Mouse (Mus musculus): Measurements from ENCODE around the gene Gm9736. TPM values are rescaled to one million over a fixed set of nuclear protein-coding genes. Genes with fewer than 3 reads are reported as not detected.
"Not testable (repeated sequence)": the region's sequence is repeated elsewhere in the genome, so short reads cannot be mapped to it uniquely, and the experiment has no call there.

Gene Gm9736
- total RNA-seq, 2 experiments from 2014 or later = not detected

DNA sequence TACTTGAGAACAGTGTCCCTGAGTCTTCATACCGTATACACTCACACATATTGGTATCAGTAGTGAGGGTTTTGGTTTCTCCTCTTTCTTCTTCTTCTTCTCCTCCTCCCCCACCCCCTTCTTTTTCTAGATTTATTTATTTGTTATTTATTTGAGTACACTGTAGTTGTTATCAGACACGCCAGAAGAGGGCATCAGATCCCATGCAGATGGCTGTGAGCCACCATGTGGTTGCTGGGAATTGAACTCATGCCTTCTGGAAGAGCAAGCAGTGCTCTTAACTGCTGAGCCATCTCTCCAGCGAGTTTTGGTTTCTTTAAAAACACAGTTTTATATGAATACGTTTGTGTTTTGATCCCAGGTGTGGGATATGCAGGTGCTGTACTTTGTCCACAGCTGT lies 22.9 kb downstream of the Gm9736 start:
- DNase-seq (ENCODE audit: low spot score in 2 of 2) = no peak

DNA sequence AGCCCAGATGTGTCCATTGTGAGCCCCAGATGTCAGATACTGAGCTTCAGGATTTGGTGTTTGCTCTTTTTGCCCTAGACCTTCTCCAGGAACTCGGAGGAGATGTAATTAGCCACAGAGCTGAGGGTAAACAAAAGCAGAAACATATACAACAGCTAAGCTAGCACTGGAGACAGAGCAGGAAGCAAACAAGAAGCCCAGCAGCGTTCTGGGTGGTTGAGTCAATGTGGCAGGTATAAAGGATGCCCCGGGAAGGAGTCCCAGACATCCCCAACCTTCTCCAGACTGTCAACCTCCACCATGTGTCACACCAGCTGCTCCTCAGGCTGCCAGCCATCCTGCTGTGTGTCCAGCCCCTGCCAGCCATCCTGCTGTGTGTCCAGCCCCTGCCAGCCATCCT lies 25.0 kb downstream of the Gm9736 start, which contains the start of gene Gm10100:
TSS of gene Gm10100 (plus strand) at position 301 of the 400 bp plus-strand sequence.
- DNase-seq (ENCODE audit: low spot score in 2 of 2) = no peak

GRCm38 (mm10) chr10:77724855-77725254 lies 26.3 kb downstream of the Gm9736 start:
- no peak for DNase-seq (ENCODE audit: low spot score in 2 of 2)

- DNase-seq (ENCODE audit: low spot score in 2 of 2) = not testable (repeated sequence)
Observed at GRCm38 (mm10) chr10:77720299-77720698, 30.9 kb downstream of the Gm9736 start, which contains the start of gene Krtap12-1. Gene Krtap12-1, plus strand, starts transcription at chr10:77720599.

DNA sequence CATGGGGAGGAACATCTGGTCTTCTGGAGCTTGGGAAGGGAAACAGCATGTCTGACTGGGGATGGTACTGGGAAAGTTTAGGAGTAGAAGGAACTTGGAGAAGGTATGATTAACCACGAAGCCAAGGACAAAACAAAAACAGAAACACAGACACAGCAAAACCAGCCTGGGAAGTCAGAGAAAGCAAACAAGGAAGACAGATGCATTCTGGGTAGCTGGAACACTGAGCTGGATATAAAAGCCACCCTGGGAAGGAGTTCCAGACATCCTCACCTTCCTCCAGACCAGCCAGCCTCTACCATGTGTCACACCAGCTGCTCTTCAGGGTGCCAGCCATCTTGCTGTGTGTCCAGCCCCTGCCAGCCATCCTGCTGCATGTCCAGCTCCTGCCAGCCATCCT lies 35.6 kb downstream of the Gm9736 start, which contains the start of gene Gm10142:
TSS of gene Gm10142 (plus strand) at position 301 of the 400 bp plus-strand sequence.
- no peak for DNase-seq (ENCODE audit: low spot score in 2 of 2)

GRCm38 (mm10) chr10:77713734-77714133 lies 37.4 kb downstream of the Gm9736 start:
- DNase-seq (ENCODE audit: low spot score in 2 of 2) = no peak

DNA sequence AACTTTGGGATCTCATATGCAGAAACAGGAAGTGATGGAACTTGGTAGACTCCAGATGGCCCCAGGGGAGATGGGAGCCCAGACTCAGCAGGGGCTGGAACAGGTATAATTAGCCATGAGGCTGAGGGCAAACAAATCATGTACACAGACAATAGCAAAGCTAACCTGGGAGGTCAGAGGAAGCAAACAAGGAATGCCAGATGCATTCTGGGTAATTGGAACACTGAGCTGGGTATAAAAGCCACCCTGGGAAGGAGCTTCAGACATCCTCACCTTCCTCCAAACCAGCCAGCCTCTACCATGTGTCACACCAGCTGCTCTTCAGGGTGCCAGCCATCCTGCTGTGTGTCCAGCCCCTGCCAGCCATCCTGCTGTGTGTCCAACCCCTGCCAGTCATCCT lies 40.0 kb downstream of the Gm9736 start, which contains the start of gene Gm10024:
TSS of gene Gm10024 (plus strand) at position 301 of the 400 bp plus-strand sequence.
- DNase-seq (ENCODE audit: low spot score in 2 of 2) = not testable (repeated sequence)

GRCm38 (mm10) chr10:77709831-77710230 lies 41.3 kb downstream of the Gm9736 start:
- no peak for DNase-seq (ENCODE audit: low spot score in 2 of 2)

DNA sequence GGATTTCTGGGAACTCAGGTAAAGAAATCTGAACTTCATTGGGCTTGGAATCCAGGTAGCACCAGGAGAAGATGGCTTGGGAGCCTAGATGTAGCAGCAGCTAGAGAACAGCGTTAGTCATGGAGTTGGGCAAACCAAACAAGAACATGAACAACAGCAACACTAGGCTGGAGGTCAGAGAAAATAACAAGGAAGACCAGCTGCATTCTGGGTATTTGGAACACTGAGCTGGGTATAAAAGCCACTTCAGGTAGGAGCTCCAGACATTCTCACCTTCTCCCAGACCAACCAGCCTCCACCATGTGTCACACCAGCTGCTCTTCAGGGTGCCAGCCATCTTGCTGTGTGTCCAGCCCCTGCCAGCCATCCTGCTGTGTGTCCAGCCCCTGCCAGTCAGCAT lies 44.8 kb downstream of the Gm9736 start, which contains the start of gene Gm10272:
TSS of gene Gm10272 (plus strand) at position 301 of the 400 bp plus-strand sequence.
- no peak for DNase-seq (ENCODE audit: low spot score in 2 of 2)

Other genes starting within 250 kb of the Gm9736 start
- 10 to 100 TPM; 23.8 to 26.0 TPM for gene Fam207a, start 235.6 kb downstream of the Gm9736 start, total RNA-seq (2021)
- gene Itgb2, start 221.1 kb downstream of the Gm9736 start, total RNA-seq (2021) = 1 to 10 TPM; 5.3 to 8.5 TPM
- gene Pttg1ip, start 169.6 kb downstream of the Gm9736 start, total RNA-seq (2021) = 100 to 1,000 TPM; 176 to 186 TPM
- 100 to 1,000 TPM; 181 to 183 TPM for gene Sumo3, start 145.3 kb downstream of the Gm9736 start, total RNA-seq (2021)
- gene Gm49325, start 145.2 kb downstream of the Gm9736 start, total RNA-seq (2021) = 10 to 100 TPM; 18.1 to 27.7 TPM
- 10 to 100 TPM; 42.2 to 44.3 TPM for gene Ube2g2, start 129.1 kb downstream of the Gm9736 start, total RNA-seq (2021)
- gene Tspear, start 64.8 kb downstream of the Gm9736 start, total RNA-seq (2021) = 1 to 10 TPM in 1 of 2 experiments, under 1 TPM in 1; 0.45 to 1.0 TPM
- gene Gm19402, start 60.6 kb downstream of the Gm9736 start, total RNA-seq (2021) = not detected
- gene Gm9508, start 54.1 kb downstream of the Gm9736 start, total RNA-seq (2021) = not detected
- not detected for gene Gm10272, start 44.7 kb downstream of the Gm9736 start, total RNA-seq (2021)
- not detected for gene Gm10024, start 39.9 kb downstream of the Gm9736 start, total RNA-seq (2021)
- gene Gm10142, start 35.5 kb downstream of the Gm9736 start, total RNA-seq (2021) = not detected
- gene Krtap12-1, start 30.8 kb downstream of the Gm9736 start, total RNA-seq (2021) = not detected
- gene Gm10100, start 24.9 kb downstream of the Gm9736 start, total RNA-seq (2021) = not detected
- not detected for gene Gm18596, start 8.7 kb downstream of the Gm9736 start, total RNA-seq (2021)
- gene Gm3233, start 8.3 kb upstream of the Gm9736 start, total RNA-seq (2021) = not detected
- not detected for gene Gm3238, start 20.0 kb upstream of the Gm9736 start, total RNA-seq (2021)
- gene Gm7138, start 25.6 kb upstream of the Gm9736 start, total RNA-seq (2021) = not detected
- not detected for gene Gm3250, start 31.2 kb upstream of the Gm9736 start, total RNA-seq (2021)
- gene Gm7137, start 36.8 kb upstream of the Gm9736 start, total RNA-seq (2021) = not detected
- gene Gm9639, start 43.7 kb upstream of the Gm9736 start, total RNA-seq (2021) = not detected
- not detected for gene Gm19668, start 47.8 kb upstream of the Gm9736 start, total RNA-seq (2021)
- gene Gm9507, start 60.5 kb upstream of the Gm9736 start, total RNA-seq (2021) = not detected
- not detected for gene Gm2696, start 63.3 kb upstream of the Gm9736 start, total RNA-seq (2021)
- not detected for gene Krtap10-4, start 75.7 kb upstream of the Gm9736 start, total RNA-seq (2021)
- gene Krtap10-10, start 84.6 kb upstream of the Gm9736 start, total RNA-seq (2021) = not detected
- not detected for gene Gm36176, start 95.4 kb upstream of the Gm9736 start, total RNA-seq (2021)
- gene Gm10318, start 101.5 kb upstream of the Gm9736 start, total RNA-seq (2021) = not detected
- gene Gm3285, start 110.6 kb upstream of the Gm9736 start, total RNA-seq (2021) = not detected
- gene Lrrc3, start 151.2 kb upstream of the Gm9736 start, total RNA-seq (2021) = 10 to 100 TPM in 1 of 2 experiments, 1 to 10 TPM in 1; 9.8 to 14.6 TPM
- 1 to 10 TPM; 4.1 to 4.3 TPM for gene Trpm2, start 219.2 kb upstream of the Gm9736 start, total RNA-seq (2021)
- gene 1810043G02Rik, start 227.2 kb upstream of the Gm9736 start, total RNA-seq (2021) = 10 to 100 TPM; 21.3 to 25.1 TPM